Mouse (Mus musculus): ENCODE data around the gene Tpx2.

The Tpx2 gene

DNA sequence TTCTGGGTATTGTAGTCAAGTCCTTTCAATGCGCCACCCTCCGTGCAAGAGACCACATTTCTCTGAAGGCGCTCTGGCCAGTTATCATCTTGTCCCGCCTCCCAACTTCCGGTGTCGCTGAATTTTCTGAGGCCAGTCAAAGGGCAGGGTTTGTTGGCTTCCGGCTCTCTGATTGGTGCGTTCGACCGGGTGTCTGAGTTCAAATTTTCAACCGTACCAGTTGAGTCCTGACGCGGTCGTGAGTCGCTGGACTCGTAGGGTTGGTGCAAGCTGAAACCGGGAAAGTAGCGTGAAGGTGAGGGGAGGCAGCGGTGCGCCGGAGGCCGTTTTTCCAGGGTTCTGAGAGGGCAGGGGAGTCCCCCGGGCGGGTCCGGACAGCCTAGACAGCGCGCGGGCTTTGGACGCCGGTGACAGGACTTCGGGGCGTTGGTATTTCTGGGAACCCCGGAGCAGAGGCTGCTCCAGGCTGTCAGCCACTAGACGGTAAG lies at the start of gene Tpx2:
Gene Tpx2 (plus strand): TSS at position 150 of the 488 bp plus-strand sequence.
- peak; percentile 90 to 99 for DNase-seq (ENCODE audit: low spot score in 2 of 2)

DNA sequence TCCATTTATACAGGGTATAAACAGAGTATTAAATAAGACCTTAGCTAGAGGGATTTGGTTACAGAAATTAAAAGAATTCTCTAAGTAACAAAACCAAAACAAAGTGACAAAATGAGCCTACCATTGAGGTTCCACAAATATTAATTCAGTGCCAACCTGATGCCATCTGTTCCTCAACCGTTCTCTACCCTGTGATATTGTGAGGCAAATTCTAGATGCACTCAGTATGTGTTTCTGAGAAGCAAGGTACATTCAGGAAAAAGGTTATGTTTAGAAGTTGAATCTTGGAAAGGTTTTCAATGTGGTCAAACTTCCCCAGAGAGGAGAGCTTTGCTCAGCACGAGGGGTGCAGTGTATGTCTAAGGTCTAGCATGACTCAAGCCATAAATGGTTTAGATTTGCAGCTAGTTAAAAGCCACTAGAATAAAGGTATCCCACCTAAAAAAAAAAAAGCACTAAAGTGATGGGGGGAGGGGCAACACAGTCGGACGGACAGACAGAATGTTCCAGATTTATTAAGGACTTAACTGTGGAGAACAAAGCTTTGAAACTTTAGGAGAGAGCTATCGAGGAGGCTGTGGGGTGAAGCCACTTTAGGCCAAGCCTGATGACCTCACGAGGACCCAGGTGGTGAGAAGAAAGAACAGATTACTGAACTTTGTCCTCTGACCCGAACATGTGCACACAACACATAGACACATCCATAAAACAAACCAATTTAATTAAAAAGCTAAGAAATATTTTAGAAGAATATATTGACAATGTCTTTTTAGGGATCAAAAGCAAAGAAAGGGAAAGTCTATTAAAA lies 47.6 kb upstream of the Tpx2 start:
- no peak for DNase-seq (ENCODE audit: low spot score in 2 of 2)

DNA sequence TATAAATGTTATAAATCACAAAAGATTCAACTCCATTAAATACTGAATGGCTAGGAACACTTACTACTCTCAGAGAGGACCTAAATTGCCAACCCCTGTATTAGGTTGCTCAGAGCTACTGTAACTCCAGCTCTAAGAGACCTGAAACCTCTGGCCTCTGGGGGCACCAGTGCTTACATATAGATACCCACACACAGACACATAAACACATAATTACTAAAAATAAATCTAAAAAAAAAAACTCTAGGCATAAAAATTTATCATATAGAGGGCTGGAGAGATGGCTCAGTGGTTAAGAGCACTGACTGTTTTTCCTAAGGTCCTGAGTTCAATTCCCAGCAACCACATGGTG lies 47.0 kb upstream of the Tpx2 start:
- no peak for DNase-seq (ENCODE audit: low spot score in 2 of 2)

DNA sequence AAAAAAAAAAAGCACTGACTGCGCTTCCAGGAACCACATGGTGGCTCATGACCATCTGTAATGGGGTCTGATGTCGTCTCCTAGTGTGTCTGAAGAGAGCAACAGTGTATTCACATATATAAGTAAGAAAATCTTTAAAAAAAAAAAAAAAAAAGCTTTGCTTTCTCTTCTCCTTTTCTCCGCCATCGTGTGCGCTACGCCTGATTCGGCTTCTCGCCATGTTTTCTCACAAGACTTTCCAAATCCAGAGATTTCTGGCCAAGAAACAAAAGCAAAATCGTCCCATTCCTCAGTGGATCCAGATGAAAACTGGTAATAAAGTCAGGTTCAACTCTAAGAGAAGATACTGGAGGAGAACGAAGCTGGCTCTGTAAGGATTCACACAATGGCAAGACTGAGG lies 45.5 kb upstream of the Tpx2 start:
- no peak for DNase-seq (ENCODE audit: low spot score in 2 of 2)

DNA sequence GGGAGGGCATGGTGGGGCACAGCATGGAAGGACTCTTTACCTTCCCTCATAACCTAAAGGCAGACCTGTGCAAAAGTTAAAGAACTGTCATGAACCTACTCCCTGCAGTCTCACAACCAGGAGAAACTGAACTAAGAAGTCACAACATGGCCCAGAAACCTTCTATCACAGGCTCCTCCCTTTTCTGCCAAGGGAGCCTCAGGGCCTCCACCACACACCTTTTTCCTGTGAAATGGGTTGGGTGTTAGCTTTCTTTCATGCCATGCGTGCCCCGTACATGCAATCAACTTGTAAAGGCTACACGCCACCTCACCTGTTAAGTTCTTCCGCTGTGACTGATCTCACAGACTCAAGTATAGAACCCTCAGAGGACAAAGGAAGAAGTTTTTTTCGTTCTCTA lies 44.7 kb upstream of the Tpx2 start:
- no peak for DNase-seq (ENCODE audit: low spot score in 2 of 2)

DNA sequence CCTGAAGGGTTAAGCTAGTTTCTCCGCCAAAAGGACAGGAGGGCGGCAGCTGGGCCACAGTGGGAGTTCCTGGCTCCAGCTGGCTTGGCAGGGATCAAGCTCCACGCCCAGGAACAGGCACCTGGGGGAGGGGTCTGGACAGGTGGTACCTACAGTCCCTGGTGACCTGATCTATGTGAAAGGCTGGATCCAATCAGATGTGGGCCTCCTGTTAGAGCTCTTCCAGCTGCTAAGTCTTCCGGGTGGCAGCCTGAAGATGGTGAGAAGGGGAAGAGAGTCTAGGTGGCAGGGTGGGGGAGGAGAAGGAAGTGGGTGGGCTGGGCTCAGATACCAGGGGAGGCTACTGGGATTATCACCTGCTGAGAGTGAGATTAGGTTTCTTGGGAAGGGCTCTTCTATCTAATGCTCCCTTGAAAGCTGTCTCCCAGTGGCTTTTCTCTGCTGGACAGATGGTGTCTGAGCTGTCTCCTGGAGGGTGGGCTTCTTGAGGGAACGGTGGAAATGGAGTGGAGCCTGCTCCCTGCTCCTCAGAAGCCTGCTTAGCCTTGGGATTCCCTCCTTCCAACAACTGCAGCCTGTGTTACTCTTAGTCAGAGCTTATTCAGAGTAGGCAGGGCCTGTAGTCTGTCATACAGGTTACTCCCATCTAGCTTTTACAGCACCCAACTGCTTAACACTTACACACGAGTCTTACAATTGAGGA lies 43.2 kb upstream of the Tpx2 start:
- no peak for DNase-seq (ENCODE audit: low spot score in 2 of 2)

DNA sequence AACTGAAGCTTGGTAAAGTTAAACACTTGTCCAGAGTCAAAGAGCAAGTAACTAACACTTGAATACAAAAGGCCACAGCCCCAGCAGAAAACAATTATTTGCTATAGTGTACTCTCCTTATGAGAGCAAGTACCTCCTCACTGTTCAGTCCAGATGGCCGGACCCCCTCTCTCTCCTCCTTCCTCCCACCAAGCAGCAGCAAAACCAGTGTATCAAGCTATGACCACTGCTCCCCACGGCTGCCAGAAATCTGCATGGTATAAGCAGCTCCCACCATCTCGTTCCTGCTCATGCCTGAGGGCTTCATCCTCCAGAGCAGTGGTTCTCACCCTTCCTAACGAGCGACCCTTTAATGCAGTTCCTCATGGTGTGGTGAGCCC lies 42.7 kb upstream of the Tpx2 start:
- DNase-seq (ENCODE audit: low spot score in 2 of 2): no peak

DNA sequence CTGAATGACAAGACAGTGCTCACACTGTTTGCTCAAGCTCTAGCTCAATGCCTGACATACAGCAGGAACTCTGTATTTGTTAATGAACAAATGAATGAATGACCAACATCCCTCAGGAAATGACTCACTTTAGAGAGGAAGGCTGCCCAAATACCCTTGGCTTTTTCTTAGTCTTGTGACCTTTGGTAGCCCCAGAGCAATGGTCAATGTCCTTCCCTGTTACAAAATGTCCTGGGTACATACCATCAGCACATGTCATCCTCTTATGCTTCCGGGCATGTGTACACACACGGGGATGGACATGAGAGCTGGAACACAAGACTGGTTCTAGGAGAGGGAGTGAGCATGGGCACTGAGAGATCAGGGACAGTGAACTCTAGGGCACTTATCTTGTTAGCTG lies 41.7 kb upstream of the Tpx2 start:
- DNase-seq (ENCODE audit: low spot score in 2 of 2): no peak

DNA sequence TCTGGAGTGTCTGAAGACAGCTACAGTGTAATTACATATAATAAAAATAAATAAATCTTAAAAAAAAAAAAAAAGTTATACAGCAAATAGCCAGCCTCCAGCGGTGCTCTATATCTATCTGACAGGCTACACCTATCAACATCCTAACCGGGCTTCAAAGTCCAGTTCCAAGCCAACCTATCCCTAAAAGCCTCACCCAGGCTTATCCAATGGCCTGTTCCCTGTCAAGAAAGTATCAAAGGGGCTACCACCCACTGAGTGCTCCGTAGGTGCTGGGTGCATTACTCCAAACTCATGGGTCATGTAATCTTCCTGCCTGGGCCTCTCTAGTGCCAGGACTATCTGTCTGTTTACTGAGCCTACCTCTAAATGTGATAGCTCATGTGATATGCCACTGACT lies 39.6 kb upstream of the Tpx2 start:
- DNase-seq (ENCODE audit: low spot score in 2 of 2): no peak

DNA sequence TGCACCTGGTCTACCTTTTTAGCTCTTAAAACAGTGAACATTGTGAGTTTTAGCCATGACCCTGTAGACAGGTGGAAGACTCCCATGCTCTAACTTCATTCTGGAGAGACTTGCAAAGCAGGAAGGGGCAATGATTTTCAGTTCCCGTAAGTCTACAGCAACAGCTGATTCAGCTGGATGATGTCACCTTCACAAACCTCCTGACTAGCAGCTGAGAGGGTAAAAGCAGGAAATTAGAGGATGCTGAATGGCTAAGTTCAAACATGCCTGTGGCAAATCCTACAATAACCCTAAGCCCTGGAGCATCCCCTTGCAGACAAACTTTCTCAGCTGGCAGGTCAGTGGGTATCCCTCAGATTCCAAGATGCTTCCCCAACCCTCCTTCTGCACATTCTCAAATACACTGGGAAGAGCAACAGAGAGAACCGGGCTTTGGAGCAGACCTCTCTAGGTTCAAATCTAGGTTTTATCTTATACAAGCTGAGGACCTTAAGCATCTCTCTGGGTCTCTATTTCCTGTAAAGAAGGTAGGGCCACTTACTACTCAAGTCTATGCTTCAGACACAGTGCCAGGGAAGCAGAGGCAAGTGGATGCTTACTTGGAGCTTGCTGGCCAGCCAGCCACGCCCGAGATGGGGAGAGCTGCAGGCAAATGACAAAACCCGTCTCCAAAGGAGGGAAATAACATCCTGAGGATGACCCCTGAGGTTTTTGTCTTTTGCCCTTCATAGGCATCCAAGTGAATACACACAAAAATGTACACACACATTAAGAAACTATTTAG lies 37.4 kb upstream of the Tpx2 start:
- DNase-seq (ENCODE audit: low spot score in 2 of 2): no peak

DNA sequence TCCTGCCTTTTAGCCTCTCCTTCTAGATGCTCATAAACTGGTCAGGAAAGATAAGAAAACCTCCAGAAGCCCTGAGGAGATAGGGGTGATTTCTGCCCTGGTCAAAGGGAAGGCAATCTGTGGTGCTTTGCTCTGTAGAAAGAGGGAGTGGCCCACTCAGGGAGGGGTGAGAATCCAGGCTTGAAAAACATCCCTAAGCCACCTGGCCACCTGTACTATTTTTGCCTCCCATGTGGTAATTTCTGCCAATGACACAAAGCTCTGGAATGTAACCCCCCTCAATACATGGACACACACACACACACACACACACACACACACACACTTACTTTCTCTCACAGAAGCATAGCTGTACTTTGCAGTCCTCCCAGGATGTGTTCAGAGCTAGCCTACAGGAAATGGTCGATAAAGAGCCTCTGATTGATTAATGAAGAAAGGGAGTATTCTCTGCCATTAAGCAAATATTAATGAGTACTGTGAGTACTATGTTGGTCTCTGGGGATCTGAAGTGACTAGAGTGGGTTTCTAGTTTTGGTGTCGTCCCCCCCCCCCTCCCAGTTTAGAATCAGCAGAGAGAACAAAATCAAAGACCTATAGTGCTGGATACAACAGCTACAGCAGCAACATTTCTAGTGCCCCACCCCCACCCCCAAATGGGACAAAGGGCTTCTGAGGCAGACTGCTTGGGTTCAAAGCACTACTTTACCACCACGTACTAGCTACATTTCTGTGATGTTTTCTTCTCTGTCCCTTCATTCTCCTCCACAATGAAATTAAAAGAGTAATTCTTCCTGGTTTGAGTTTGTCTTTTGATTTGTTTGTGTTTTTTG lies 36.2 kb upstream of the Tpx2 start:
- DNase-seq (ENCODE audit: low spot score in 2 of 2): no peak

DNA sequence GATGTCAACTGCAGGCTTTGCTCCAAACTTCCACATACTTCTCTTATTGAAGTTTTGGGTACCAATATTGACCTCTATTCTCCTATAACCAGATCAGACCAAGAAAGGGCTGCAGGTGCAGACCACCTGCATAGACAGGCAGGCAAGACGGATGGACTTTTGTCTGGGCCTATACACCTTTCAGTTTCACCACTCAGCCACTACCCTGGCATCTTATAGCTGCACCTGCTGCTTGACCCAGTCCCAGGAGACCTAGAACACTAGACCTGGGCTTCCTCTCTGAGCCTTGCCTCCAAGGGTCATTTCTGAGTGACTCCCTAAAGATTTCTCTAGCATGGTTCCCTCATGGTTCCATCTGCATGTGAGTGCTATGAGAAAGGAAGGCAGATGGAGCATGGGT lies 34.5 kb upstream of the Tpx2 start:
- DNase-seq (ENCODE audit: low spot score in 2 of 2): no peak

DNA sequence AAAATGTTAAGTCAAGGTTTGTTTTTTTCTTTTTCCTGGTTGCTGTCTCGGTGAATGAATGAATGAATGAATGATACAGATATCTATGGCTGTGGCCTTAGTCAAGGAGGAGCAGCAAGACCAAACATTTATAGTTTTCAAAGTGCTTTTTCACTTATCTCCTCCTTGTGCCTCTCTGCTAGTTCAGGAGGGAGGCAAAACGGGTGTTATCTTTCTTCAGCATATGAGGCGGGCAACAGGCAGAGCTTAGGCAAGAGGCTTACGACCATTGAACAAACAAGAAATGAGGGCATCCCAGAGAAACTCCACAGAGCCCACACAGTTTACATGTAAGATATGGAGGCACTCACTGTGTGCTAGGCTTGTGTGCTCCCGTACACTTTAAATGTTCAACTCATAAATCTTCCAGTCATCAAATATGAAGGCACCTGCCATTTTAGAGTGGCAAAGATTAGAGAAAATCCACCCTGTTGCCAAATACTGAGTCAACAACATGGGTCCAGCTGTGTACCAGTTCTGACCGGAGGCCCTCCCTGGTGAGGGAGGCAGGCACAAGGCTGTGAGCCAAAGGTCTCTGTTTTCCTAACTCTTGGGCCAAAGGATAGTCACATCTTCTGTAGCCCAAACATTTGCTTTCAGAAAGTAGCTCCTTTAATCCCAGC lies 33.4 kb upstream of the Tpx2 start:
- no peak for DNase-seq (ENCODE audit: low spot score in 2 of 2)

DNA sequence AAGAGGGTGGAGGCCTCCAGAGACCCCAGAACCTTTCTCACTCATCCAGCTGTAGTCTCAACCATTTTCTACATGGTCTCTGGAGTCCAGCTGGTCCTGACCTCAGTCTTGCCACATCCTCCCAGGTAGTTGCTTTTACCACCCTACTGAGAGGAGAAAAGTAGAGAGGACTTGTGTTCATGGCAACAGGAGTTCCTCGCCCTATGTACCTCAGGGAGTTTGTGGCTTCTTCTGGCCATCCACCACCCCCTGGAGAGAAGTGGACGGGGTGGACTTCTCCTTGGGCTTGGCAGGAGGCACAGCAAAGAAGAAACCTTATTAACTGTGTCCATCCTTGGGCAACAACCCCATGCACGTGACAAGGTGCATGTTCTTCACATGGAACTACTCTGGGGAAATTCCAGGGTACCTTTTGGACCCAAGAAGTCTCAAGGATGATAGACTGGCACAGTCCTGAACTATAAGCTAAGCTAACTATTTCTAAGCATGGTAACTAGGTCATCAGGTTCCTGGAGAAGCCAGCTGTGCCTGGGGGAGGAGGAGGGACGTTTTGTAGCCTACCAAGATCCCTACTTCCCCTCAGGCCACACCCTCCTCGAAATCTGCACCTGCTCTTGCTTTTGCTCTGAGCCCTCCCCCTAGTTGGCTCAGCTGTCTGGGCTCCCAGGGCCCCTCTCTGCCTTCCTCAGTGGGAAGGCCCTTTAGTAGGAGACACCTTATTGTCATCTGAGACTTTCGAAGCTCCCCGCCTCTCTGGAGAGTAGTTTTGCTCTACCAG lies 31.7 kb upstream of the Tpx2 start:
- DNase-seq (ENCODE audit: low spot score in 2 of 2): no peak

DNA sequence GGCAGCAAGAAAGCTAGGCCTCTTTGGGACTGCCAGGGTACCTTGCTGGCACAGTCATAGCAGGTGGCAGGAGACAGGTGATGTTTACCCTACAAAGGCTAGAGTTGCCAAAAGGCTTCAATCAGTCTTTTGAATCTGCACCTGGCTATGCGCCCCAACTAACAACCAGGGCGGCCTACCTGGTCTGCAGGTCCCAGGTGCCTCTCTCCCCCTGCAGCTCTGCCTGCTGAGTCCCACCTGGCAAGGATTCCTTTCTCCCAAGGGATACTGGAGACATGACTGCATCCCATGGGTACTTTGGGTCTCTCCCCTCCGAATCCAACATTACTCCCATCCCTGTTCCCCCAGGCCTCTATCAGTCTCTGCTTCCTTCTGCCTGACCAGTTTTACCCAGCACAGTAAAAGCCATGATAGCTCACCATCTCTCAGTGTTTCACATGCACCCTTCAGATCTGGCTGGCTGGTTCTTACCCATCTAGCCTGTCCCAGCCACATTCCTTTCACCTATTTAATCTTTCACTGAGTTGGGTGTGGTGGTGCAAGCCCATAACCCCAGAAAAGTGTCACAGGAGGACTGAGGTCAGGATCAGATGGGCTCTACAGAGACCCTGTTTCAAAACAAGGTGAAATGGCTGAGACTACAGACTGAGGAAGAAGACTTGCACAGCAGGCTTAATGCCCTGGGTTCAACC lies 31.0 kb upstream of the Tpx2 start:
- no peak for DNase-seq (ENCODE audit: low spot score in 2 of 2)

DNA sequence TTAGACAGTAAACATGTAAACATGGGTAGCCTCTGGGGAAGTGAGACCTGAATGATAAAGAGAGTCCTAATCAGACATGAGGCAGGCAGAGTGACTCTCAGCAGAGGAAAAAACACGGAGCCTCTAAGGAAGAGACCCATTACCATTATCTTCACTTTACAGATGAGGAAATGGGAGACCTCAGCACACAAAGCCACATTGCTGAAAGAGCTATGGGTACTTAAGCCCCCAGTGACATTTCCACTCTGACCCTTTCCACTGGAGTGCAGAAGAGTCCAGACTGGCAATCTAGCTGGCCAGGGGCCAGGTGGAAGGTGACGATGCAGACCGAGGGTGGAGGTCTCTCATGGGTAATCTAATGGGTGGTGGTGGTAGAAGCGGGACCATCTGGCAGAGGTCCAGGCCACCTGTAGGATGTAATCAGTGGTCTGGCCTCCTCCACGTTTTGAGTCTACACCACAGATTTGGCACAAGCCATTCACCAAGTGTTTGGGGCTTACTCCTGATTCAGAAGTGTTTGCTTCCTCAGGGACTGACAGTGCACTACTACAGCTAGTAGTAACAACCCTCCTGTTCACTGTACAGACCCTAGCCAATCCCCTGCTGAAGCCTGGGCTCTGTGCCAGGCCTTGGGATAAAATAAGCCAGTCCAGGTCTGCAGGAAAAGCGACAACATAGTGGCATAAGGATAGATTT lies 30.0 kb upstream of the Tpx2 start:
- no peak for DNase-seq (ENCODE audit: low spot score in 2 of 2)

DNA sequence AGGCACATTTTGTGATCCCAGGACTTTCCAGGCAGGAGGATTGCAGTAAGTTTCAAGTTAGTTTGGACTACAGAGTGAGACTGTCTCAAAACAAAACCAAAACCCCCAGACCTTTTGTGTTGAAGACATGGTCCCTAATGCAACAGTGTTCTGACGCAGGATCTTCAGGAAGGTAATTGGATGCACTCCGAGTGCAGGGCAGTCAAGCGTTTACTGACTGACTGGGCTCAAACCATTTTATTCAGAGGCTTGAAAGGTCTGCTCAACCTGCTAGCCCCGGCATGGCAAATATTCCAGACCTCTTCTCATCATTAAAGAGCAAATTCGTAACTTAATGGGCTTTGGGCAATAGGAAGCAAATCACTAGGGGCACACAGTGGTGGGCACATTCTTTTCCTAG lies 29.1 kb upstream of the Tpx2 start:
- DNase-seq (ENCODE audit: low spot score in 2 of 2): no peak

DNA sequence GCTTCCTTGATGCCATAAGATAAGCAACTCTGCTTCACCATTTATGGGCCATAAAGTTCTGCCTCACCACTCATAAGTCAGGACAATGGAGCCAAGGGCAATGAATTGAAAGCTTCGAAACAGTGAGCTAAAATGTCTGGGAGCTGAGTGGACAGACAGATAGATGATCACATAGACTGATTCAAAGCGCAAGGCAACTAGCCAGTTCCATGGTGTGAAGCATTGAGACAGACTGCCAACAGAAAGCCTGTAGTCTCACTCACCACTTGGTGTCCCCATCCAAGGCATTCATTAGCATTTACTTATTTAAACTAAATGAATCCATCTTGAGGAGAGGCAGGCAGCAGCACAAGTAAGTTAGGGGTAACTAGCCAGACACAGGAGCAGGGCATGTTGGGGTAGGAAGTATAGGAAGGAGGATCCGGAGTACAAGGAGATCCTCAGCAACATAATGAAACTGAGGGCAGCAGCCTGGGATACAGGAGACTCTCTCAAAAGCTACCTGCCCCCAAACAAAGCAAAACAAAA lies 28.6 kb upstream of the Tpx2 start:
- DNase-seq (ENCODE audit: low spot score in 2 of 2): no peak

DNA sequence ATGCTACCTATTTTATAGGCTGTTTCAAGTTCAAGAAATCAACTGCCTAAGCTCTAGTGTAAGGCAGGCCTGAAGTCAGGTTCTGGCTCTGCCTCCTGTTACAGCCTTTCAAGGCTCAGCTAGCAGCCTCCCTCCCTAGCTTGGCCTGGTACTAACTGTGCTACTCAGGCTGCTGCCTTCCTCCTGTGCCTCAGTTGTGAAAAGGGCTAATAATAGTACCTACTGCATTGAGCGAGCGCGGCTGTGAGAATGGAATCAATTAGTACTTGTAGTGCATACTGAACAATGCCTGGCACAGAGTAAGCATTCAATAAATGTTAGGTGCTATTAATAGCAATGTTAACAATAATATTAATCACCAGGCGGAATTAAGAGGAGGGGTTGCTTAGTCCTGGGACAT lies 27.8 kb upstream of the Tpx2 start:
- no peak for DNase-seq (ENCODE audit: low spot score in 2 of 2)
